Mouse (Mus musculus) adrenal gland, adult 18-20 months (tissue): ENCODE results near the gene Chrna1. TPM values are rescaled to one million over a fixed set of nuclear protein-coding genes. Genes with fewer than 3 reads are reported as not detected.
"Not testable (repeated sequence)": the region's sequence is repeated elsewhere in the genome, so short reads cannot be mapped to it uniquely, and the experiment has no call there.

Source experiments
- DNase-seq, 2 experiments: peaks; one replicate each; pipeline ENCODE4 v3.0.0; 2021 to 2022; ENCODE audit warnings: low spot score in 2 of 2
- total RNA-seq, 2 experiments: library from RNA; stranded (reverse); gene quantifications; 1 replicate in 1 of 2; 2 replicates in 1 of 2; pipeline ENCODE4 v1.2.3; 2021

The Chrna1 gene
- total RNA-seq, 2 experiments from 2014 or later = not detected

DNA sequence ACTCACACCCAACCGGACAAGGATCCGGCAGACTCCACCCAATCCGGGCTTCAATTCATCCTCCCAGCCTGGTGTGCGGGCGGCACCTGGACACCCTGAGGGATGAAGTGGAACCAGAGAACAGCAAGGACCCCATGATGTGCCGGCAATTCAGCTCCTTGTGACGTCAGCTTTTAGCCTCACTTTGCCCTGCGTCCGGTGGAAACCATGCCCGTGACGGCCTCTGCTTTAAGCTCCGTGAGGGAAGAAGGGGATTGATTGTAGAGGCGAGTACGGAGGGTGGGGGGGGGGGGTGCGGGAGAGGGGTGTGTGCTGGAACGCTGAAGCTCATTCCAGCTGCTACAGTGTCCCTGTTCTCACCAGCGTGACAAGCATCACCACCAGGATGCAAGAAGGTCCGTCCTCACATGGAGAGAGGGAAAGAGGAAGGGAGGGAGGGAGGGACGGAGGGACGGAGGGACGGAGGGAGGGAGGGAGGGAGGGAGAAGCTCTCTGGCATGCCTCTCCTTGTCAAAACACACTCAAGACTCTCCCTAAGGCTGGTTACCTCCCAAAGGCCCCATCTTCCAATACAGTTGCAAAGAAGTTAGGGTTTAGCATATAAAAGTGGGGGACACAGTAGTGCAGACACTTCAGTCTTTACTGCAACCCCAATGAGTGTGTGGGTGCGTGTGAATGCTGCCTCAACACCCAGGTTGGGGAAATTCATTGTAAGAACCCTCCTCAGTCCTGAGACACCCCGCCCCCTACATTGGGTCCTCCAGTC lies 19.1 kb downstream of the Chrna1 start:
- DNase-seq = no peak

DNA sequence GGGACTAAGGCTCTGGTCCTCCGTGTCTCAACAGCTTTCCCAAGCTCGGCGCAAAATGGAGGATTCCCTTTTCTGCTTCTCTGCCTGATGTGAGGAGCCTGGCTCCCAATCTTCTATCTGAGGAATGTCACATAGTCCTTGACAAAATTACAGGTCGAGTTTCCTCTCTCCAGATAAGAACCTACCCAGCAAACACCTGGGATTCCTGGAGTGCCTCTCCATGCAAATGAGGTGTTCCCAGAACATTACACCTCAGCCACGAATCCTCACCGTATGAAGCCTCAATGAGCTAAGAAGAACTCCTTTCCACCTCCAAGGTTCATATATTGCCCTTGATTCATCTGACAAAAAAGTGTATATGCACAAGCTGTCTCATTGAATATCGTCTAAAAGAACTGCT lies 19.7 kb downstream of the Chrna1 start:
- no peak for DNase-seq

DNA sequence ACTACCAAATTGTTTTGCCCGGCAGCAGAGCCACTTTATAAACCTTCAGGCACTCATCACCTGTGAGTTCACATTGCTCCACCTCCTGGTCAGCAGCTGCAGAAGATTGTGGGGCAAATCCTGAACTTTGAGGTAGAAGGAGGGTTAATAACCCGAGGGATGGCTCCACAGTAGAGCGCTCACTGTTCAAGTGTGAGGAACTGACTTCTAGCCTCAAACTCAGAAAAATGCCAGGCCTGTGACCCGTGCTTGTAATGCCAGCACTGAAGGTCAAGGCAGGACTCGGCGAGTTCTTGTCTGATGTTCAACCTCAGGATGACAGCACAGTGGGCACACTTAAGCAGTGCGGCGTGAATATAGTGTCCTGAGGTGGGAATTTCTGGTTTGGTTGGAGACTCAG lies 22.2 kb downstream of the Chrna1 start:
- DNase-seq = no peak

DNA sequence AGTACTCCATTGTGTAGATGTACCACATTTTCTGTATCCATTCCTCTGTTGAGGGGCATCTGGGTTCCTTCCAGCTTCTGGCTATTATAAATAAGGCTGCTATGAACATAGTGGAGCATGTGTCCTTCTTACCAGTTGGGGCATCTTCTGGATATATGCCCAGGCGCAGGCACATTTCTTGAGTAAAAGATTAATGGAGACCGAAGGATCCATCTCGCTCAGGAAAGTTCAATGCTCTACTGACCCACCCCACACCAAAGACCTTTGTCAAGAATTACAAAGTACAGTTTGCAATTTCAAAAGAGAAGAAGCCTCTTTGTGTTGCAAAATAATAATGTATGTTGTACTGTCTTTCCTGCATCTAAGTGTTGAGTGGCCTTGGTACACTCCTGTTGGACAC lies 23.1 kb downstream of the Chrna1 start:
- not testable (repeated sequence) for DNase-seq

DNA sequence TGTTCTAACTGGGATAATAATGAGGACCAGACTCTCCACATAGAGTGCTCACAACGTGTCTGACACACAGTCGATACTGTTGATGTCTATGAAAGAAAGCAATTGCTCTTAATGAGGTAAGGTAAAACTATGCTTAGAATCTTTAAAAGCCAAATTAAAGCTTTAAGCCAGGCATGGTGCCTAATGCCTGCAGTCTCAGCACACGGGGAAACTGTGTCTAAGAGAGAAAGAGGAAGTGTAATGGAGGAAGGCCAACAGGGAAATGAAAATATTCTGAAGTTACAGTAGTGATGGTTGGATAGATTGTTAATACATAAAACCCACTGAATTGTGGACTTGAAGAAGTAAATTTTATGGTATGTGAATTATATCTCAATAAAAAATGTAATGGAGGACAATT lies 25.7 kb downstream of the Chrna1 start:
- DNase-seq = no peak

DNA sequence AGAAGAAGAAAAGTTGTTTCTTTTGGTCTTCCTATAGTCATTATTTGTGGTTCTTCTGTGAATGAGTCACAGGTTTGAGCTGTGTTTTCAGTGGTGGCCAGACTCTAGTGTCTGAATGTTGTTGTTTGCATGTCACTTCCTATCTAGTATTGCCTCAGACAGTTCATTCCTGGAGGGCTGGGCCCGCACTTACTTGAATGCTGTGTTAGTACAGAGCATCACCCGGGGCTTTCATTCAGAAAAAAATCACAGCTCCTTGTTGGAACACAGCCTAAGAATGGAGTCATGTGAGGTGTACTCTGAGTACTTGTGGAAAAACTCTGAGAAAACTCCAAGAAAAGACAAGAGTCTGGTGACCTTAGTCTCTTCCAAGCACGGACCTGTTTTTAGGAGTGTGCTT lies 27.2 kb downstream of the Chrna1 start:
- DNase-seq = no peak

DNA sequence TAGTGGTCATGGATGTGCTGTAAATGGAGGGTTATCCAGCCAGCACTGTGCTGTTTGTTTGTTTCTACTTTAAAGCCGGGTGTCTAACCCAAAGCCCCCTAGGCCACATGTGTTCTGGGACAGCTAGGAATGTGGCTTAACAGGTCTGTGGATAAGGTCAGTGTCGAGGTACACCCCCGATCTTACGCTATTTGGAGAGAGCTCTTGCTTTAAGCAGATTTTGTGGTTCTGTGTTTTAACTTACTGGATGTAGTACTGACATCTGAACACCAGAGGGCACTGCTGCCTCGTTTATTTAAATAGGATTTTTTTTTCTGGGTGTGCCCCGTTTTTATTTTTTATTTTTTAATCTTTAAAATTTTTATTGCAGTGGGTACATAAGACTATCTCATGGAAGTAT lies 29.4 kb downstream of the Chrna1 start:
- no peak for DNase-seq

DNA sequence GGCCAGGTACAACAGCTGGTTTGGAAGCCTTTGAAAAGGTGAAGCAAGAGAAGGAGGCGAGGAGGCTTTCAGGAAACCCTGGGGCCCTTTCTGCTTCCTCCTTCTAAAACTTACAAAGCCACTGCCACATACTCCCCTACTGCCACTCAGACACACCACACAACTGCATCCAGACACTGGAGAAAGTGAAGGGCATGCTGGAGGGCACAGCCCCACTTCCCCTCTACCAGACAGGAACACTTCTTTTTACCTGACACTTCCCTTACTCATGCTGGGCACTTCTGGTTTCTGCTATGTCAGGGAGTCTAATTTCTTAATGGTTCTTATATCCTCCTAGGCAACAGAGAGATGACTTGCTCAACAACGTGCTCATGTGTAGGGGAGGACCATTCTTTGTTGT lies 31.6 kb downstream of the Chrna1 start:
- DNase-seq = no peak

DNA sequence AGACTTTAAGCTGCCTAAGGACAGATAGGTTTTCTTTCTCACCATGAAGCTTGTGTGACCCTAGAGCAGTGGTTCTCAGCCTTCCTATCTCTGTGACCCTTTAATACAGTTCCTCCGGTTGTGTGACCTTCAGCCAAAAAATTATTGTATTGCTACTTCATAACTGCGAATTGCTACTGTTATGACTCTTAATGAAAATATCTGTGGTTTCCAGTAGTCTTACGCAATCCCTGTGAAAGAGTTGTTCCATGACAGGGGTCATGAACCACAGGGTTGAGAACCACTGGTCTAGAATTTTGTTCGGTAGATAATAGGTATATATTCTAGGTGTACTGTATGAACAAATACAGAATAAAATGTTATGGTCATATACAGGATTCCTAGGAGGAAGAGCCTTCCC lies 32.9 kb downstream of the Chrna1 start:
- DNase-seq = no peak

DNA sequence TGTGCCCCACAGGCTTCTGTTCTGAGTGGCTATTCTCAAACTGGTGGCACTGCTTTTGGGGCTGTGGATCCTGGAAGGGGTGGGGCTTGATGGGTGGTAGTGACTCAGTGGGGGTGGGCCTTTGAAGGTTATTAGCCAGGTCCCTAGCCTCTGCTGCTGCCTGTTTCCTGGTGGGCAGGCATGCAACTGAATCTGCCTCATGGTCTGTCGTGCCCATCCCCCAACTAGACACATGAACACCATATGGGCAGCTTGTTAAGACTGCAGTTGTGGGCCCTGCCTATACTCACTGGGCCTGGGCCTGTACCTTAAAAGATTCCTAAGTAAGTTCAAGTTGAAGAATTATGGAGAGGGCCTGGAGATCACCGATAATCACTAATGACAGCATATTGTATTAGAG lies 34.6 kb downstream of the Chrna1 start:
- no peak for DNase-seq

DNA sequence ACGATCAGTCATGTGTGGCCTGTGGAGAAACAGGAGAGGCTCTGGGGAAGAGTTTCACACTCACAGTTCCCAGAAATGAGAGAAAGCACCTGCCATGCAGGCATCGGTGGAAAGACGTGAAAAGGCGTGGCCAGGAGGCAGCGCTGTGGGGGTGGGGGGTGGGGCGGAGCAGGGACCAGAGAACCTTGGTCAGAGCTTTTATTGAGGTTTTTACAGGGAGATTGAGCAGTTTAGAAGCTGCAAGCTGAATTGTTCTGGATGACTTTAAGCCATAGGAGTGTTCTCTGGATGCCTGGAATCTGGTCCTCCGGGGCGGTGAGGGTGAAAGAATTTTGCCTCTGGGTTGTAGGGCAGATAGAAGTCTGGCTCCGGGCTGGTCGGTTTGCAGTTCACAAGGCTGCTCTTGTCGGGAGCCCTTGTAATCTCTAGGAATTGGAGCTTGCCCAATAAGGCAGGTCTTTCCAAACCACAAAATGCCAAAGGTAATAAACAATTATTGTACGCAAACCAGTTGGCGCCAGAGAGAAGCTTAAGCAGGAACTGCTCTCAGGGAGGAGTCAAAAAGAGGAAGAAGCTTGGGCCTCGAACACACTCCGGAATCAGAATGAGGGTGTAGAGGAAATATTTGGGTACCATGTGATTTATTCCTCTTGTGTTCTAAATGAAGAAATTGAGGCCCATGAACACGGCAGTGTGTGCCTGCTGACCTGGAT lies 39.5 kb downstream of the Chrna1 start:
- no peak for DNase-seq

DNA sequence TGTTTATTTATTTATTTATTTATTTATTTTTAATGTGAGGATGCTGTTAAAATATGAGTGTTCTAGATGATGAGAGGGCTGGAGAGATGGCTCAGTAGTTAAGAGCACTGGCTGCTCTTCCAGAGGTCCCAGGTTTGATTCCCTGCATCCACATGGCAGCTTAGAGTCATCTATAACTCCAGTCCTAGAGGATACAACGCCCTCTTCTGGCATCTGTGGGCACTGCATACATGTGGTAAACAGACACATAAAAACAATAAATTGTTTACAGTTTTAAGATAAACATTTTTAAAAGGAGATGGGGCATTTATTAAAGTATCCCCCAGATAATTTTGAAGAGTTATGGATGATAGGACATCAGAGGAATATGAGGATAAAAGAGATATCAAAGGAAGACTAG lies 40.4 kb downstream of the Chrna1 start:
- DNase-seq = no peak

DNA sequence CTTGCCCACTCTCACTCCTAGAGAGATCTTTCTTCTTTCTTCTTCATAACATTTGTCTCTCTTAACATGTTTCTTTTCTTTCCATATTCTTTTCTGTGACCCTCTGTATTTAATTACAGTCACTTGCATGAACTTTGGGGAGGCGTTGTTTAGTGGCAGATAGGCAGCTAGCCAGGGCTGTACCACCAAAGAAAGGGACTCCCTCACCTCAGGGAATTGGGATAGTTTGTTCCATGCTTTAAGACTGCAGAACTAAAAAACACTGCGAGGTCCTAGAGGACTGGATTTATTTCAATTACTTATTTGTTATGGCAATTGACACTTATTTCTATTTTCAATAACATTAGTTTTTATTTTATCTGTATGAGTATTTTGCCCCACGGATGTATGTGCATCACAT lies 41.0 kb downstream of the Chrna1 start:
- no peak for DNase-seq

DNA sequence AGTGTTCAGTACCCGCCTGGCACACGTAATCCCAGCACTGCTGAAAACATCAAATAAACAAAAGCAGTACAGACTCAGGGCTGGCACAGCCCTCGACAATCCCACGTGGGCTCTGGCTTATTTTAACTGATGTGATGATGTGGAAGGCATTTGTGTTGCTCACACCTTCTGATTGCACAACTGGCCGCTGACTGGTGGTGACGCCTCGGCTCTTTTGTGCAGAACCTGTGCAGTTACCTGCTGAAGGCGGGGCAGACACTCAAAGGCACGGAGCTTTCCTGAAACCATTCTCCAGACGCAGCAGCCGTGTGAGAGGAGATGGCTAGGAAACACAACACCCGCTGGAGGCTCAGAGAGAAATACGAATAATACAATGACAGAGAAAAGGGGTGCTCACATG lies 41.5 kb downstream of the Chrna1 start:
- no peak for DNase-seq

DNA sequence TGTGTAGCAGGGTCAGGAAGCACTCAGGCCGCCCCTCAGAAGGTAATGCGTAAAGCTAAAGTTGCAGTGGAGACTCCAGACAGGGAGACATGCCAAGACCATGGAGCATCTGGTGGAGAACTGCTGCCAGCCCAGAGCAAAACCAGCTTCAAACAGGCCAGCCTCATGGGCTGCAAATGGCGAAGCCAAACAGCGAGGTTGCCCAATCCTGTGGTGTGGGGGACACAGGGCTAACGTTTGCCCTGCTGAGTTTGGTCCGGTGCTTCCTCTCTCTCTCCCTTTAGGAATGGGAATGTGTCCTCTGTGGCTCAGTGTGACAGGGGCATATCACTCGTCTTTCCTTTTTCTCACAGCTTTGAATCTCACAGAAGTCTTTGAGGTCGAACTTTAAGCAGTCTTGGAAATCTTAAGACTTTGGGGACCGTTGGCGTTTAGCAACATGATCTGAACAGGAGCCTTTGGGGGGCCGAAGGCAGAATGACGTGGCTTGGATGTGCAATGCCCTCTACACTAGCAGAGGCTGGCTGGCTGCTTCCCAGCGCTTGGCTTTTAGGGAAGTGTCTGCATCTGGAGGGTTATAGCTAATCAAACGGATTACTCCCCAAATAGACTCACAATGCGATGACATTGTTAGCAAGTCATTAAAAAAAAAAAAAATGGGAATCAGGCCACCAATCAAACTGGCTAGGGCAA lies 43.9 kb downstream of the Chrna1 start:
- no peak for DNase-seq

DNA sequence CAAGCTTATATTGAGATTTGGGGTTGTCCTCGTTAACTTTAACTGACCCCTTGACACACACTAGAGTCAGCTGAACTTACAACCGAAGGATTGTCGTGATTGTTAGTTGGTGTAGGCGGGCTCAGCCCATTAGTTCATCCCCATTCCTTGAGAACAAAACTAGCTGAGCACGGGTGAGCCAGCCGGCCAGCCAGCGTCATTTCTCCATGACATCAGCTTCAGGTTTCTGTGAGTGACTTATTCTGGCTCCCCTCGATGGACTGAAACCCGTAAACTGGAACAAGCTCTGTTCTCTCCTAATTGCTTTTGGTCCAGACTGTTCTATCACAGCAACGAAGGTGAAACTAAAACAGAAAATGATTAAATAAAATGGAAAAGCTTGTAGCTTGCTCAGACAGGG lies 45.4 kb downstream of the Chrna1 start:
- no peak for DNase-seq

DNA sequence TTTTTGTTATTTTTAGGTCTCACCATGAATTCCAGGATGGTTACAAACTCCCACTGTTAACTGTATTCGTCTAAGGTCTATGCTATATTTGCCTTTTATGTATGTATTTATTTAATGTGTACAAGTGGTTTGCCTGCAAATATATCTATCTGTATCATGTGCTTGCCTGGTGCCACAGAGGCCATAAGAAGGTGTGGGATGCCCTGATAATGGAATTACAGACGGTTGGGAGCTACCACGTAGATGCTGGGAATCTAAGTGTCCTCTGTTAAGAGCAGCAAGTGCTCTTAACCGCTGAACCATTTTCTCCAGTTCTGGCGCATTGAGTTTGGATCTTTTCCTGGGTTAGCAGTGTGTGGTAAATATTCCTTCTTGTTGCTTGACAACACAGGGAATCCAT lies 49.7 kb downstream of the Chrna1 start:
- no peak for DNase-seq

DNA sequence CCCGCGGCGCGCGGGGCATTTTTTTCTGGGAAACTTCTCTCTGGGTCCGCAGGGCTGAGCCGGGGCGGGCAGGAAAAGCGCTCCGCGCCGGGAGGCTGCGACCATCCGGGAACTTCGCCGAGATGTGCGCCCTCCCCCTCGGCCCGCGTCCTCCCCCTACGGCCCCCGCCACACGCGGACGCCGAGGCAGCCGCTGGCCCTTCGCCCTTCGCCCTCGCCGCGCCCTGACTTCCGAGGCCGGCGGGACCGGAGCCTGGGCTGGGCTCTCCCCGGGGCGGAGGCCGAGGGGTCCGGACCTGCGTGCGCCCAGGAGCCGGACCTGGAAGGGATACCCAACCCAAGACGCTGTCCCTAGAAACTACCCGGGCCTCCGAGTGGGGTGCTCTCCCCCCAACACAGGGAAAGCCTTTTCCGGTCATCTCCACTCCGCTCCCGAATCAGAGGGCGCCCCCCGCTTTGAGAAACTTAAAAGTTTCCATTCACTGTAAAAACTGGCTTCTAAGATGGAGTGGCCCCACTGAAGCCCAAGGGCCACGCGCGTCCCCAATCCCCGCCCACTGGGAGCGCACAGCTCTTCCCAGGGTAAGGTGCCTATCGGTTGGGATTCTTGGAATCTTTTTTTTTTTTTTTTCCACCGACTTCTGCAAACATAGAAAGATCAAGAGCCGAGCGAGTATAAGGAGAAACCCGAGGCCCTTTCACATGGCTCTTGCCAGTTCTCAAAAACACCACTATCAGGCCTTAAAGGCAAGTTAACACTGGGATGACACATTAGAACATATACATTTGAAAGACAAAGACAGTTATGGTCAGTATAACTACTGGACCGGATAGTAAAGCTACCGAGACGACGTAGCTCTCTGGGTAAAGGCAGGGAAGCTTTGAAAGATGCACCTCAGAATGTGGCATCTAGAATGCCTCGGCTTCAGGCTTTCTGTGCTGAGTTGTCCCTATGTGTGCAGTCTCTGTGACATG lies 50.5 kb downstream of the Chrna1 start, which contains the start of gene Wipf1:
TSS of gene Wipf1 (minus strand) at position 379 of the 975 bp plus-strand sequence.
- peak; percentile 86 to 87 for DNase-seq

DNA sequence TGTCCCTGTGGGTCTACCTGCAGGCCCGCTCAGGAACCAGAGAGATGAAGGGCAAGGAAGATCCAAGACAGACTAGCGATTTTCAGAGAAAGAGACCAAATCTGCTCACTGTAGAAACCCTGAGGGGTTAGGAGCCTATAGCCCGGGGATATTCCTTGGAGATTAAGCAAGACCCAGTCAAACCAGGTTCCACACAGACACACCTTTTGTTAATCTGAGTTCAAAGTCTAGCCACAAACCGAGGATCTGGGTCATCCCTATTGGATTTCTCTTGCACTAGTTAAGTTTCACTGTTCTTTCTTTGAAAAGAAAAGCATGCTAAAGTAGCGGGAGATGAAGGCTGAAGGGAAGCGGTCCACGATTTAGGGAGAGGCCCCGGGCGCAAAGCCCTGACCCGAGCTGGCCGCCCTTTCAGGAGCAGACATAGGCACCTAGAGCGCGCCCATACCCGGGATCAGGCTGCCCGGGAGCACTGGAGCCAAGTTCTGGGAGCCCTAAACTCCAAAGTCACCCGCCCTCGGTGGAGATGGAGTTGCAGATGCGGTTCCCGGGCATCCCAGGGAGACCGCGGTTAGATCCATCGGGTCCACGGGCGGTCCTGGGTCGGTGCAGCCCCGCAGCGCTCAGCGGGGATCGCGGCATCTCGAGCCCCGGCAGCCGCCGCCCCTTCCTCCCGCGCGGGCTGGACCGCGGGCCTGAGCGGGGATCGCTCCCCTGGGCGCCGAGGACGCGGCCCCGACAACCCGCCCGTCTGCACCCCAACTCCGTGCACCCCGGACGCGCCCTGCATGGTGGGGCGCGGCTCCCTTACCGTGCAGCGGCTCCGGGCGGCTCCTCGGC lies 51.4 kb downstream of the Chrna1 start:
- no peak for DNase-seq

DNA sequence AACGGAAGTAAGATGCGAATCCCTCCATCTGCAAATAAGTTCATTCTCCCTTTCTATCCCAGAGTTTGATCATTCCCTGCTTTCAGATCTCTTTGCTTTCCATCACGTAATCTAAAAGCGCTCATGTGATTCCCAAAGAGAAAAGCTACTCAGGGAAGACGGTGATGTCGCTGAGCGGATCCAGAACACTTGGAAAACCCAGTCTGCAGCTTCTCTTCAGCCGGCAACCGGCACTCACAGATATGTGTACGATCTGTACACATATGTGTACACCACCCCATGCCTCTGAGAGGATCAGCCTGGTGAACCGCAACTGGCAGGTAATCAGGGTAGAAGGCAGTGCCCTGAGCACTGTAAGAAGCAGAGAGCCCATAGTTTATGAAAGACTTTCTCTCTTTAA lies 52.2 kb downstream of the Chrna1 start:
- DNase-seq = no peak
